Mouse (Mus musculus) lung, adult 2 months (tissue): ENCODE results near the gene Trak1. TPM values are rescaled to one million over a fixed set of nuclear protein-coding genes. Genes with fewer than 3 reads are reported as not detected.
"Not testable (repeated sequence)": the region's sequence is repeated elsewhere in the genome, so short reads cannot be mapped to it uniquely, and the experiment has no call there.

Source experiments
- DNase-seq: peaks from one replicate; pipeline ENCODE4 v3.0.0; 2022
- H3K4me1 ChIP-seq: fragments of 200-500 bp; 2 replicates; pipeline ENCODE4 v1.6.1; 2011; ENCODE audit warnings: low read length; ENCODE audit not compliant: control insufficient read depth, insufficient read depth
- H3K4me3 ChIP-seq: fragments of 200-500 bp; replicated peaks from 2 replicates; pipeline ENCODE3; 2011; ENCODE audit warnings: low read depth, mild to moderate bottlenecking, control low read depth, low read length; ENCODE audit errors: extremely low read depth
- CTCF ChIP-seq: fragments of 200-500 bp; IDR thresholded peaks from 2 replicates; pipeline ENCODE4 v1.5.1; 2011; ENCODE audit warnings: mild to moderate bottlenecking, low read length, control low read depth; ENCODE audit not compliant: insufficient read depth
- POLR2A ChIP-seq: fragments of 200-500 bp; IDR thresholded peaks from 2 replicates; pipeline ENCODE4 v1.6.1; 2011; ENCODE audit warnings: low read depth, mild to moderate bottlenecking, control low read depth, low read length, borderline replicate concordance; ENCODE audit errors: extremely low read depth
- WGBS: fragments of 180-500 bp; shearing (Covaris S2); methylation state at CpG from one replicate; pipeline ENCODE4 v1.1.7; 2018; 5-methylcytosine and 5-hydroxymethylcytosine counted together
- polyA plus RNA-seq: library from polyadenylated mRNA; depleted of rRNA; stranded (reverse); fragments of >200 nt; gene quantifications from 2 replicates; pipeline ENCODE4 v1.2.3, GENCODE M21; 2012

Trak1 gene
- polyA plus RNA-seq, 1 experiment, result 88.5 TPM

DNA sequence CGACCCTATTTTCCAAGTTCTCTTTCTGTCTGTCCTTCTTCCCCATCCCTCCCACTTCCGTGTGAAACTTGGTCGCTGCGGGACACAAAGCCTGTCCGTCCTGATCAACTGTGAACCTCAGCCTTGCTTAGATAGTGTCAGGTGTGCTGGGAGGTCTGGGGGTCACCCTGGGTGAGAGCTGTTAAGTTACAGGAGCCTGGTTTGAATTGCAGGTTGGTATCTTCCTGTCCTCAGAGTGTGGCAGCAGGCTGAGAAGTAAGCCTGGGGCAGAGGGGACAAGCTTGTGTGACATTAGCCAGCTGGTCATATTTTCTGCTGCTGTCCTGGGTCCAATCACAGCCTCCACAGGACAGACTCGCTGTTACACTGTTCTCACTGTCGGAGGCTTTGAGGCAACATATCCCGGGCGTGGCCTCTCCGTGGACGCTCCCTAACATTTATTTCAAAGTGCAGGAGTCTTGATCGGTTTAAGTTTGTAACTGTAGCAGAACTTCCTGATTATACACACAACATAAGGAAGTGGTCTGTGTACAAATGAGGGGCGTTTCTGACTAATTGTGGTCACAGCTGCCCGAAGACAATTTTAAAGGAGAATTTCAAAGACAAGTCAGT, 17.3 kb downstream of the Trak1 start:
- Histone ChIP-seq H3K4me3 (peak overlapping the region; percentile 66), H3K4me1 (peaks cover 27% of the 10 kb centered on the region)
- DNase-seq, result no peak
- no peak for TF ChIP-seq CTCF
- TF ChIP-seq POLR2A, result peak; percentile 64; the same call in 1 of the 2 replicates
- 6% methylated on average over 14 of the region's 14 CpGs for WGBS

DNA sequence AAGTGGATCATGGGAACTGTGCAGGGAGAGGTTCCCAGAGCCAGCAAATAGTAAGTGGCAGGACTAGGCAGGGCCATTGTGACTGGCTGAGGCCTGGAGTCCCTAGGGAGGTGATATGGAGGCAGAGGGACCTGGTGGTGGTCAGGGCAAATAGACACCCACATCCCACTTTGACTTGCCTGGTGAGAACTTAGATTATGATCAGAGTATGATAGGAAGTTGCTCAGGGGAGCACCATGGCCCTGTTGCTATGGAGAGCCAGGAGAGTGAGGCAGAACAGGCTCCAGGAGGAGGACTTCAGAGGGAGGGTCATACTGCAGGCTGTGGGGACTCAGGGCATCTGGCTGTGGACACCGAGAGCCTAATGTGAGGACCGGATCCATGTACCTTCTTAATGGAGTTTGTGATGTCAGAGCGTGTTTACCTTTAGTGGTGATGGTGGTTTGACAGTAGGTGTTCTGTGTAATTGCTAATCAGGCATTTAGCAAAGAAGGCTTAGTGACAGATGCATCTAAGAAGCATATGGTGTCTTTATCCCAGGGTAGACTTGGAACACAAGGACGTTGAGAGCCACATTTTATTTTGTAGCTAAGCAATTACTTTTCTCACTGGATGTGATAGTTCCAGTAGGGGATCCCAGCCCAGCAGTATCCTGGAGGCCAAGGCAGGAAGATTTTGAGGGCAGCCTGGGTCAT, 18.7 kb downstream of the Trak1 start:
- no peak for TF ChIP-seq POLR2A
- H3K4me3 ChIP-seq, result no peak overlapping the region
- 80% methylated on average over 4 of the region's 4 CpGs for WGBS
- peaks cover 27% of the 10 kb centered on the region for H3K4me1 ChIP-seq
- no peak for DNase-seq

DNA sequence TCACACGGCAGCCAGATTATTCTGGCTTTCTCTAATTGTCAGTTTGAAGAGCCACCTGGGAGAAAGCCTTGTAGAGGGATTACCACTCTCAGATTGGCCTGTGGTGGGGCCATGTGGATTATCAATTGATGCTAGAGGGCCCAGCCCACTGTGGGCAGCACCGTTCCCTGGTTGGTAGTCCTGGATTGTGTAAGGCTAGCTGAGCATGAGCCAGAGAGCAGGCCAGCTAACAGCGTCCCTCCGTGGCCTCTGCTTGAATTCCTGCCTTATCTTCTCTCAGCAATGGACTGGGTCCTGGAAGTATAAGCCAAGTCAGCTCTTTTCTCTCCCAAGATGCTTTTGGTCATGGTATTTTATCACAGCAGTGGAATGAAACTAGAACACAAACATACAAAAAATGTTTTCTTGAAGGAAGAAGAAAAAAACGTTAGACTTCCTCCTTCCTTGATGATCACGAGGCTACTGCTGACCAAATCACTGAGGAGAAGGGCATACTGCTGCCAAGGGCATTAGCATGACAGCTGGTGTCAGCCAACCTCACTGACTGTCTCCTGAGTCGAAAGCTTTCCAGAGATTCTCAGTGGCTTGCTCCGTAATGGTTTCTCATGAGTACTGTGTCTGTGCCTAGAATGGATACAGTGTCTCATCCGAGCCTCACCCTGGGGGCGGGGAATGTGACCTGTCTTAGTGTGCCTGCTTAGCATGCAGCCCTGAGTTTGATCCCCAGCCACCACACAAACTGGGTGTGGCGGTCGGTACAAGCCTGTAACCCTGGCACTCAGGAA, 19.5 kb downstream of the Trak1 start:
- H3K4me1 ChIP-seq, result peaks cover 26% of the 10 kb centered on the region
- no peak overlapping the region for H3K4me3 ChIP-seq
- TF ChIP-seq POLR2A (no peak), CTCF (peak; percentile 43; the same call in 1 of the 2 replicates)
- WGBS, result 30% methylated on average over 12 of the region's 12 CpGs
- no peak for DNase-seq

DNA sequence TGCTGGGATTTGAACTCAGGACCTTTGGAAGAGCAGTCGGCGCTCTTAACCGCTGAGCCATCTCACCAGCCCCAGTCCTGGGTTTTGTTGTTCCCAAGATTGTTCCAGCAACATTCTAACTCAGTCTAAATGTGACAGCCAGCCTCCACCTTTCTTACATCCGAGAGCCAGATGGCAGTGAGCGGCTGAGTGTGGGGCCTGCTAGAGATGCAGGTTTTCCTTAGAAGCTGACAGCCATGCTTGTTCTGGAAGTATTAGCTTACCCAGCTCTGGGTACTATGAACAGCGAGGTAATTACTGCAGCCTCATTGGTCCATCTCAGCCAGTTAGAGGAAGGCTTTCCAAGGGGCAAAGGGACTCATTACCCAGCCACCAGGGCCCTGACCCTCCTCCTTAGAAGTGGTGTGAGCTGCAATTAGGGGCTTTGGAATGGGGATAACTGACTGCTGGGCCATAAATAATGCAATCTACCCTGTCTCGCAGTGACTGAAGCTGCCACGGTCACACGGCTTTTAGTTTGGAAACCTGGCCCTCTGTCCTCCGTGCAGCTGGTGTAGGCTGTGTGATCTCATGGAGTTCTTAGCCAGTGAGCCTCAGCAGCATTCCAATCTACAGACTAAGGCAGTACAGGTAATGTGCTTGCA, 22.1 kb downstream of the Trak1 start:
- DNase-seq, result no peak
- WGBS, result 82% methylated on average over 10 of the region's 10 CpGs
- peaks cover 19% of the 10 kb centered on the region for H3K4me1 ChIP-seq
- H3K4me3 ChIP-seq, result no peak overlapping the region
- TF ChIP-seq CTCF, result no peak
- no peak for TF ChIP-seq POLR2A

DNA sequence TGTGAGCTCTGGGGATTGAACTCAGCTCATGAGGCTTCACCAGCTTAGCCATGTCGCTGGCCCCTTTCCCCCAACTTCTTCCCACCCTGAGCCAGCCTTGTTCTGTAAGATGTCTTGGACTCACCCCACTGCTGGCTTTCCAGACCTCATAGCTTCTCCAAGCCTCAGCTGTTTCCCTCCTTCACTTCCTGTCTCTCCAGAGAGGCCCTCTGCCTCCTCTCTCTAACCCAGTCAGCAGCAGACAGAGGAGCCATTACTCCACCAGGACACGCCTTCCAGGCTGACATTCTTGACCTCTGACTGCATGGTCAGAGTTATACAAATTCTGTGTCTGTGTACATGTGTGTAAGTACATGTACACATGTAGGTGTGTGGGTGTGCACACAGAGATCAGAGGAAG, 23.1 kb downstream of the Trak1 start:
- Histone ChIP-seq H3K4me3 (no peak overlapping the region), H3K4me1 (peaks cover 13% of the 10 kb centered on the region)
- no peak for DNase-seq
- WGBS, result 57% methylated on average over 2 of the region's 2 CpGs
- TF ChIP-seq CTCF (no peak), POLR2A (no peak)

DNA sequence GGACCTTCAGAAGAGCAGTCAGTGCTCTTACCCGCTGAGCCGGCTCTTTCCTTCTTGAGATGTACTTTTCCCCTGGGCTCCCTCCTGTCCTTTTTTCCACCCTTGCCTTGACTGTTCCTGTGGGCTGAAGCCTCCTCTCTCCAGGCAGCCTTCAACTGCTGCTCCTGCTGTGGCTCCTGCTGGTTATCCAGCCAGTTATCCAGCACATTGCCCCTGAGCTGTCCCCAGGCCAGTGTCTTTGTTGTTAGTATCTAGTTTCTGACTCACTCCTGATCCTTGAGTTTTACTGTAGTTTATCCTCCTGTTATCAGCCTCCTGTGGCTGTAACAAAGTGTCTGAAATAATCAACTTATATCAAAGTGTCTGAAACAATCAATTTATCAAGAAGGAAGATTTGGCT, 23.8 kb downstream of the Trak1 start:
- H3K4me3 ChIP-seq, result no peak overlapping the region
- H3K4me1 ChIP-seq, result peaks cover 13% of the 10 kb centered on the region
- DNase-seq, result no peak
- TF ChIP-seq CTCF (no peak), POLR2A (no peak)
- 87% methylated on average over 2 of the region's 2 CpGs for WGBS

DNA sequence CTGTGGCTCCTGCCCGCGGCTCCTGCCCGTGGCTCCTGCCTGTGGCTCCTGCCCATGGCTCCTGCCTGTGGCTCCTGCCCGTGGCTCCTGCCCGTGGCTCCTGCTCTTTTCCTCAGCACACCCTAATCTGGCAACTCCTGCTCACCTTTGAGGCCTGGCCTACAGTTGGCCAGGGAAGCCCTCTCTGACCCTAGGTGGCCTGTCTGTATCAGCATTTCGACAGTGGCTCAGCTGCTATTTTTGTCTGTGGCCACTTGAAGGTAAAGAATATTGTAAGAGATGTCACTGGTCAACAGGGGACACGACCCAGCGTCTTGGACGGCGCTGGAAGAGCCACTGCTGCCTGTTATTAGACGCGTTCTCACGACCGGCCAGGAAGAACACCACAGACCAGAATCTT, 24.7 kb downstream of the Trak1 start:
- TF ChIP-seq CTCF, result no peak
- TF ChIP-seq POLR2A, result no peak
- DNase-seq, result no peak
- Histone ChIP-seq H3K4me3 (no peak overlapping the region), H3K4me1 (peaks cover 7% of the 10 kb centered on the region; the same call in 1 of the 2 replicates)
- WGBS, result 96% methylated on average over 14 of the region's 14 CpGs

DNA sequence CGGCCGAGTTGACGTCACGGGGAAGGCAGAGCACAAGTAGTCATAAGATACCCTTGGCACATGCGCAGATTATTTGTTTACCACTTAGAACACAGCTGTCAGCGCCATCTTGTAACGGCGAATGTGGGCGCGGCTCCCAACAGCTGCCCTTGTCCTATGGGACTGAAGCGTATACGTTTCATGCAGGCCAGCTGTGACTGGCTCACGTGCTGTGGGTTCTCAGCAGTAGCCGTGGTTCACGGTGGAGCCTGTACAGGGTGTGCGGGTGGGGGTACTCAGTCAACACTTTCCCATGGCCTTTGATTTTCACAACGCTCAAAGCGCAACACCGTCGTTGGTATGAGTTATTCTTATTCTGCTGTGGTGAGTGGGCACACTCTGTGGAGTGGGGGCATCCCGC, 31.0 kb downstream of the Trak1 start:
- H3K4me1 ChIP-seq, result peaks cover 12% of the 10 kb centered on the region
- H3K4me3 ChIP-seq, DNase-seq: not testable (repeated sequence)
- 91% methylated on average over 17 of the region's 21 CpGs for WGBS

DNA sequence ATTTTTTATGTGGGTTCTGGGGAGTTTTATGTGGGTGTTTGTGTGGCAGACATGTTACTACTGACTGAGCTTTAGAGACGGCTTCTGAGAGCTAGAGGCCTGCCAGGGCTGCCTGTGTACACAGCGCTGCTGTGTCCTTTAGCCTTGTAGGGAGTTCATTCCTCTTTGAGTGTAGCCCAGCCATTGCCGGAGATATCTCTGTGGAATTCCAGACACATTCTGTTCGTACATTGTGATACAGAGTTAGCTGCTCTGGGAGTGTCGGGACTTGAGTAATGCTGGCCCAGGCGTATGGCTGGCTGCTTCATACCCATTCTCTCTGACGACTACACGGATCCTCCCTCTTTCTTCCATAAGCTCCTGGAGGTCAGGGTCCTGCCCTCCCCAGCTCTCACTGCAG, 31.9 kb downstream of the Trak1 start:
- peaks cover 12% of the 10 kb centered on the region for H3K4me1 ChIP-seq
- TF ChIP-seq POLR2A (no peak), CTCF (no peak)
- DNase-seq, result no peak
- WGBS, result 66% methylated on average over 8 of the region's 8 CpGs
- no peak overlapping the region for H3K4me3 ChIP-seq

DNA sequence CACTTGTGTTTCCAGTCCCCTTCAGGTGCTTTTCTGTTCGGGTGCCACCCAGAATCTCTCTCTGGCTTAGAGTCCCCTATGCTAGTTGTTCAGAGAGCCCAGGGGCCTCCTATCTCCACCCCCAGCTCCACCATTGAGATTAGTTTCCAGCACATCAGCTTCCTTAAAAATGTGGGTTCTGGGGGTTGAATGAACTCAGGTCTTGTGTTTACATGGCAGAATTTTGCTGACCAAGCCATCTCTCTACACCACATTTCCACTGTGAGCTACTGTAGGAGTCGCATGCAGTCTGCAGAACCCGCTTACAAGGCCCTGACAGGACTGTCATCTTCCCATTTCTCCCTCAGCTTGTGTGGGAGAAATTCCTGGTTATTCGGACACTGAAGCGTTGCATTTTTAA, 32.8 kb downstream of the Trak1 start:
- Histone ChIP-seq H3K4me3 (no peak overlapping the region), H3K4me1 (peaks cover 12% of the 10 kb centered on the region)
- 86% methylated on average over 5 of the region's 5 CpGs for WGBS
- no peak for TF ChIP-seq CTCF
- TF ChIP-seq POLR2A, result no peak
- DNase-seq, result no peak
